Comparison of ENCODE assay signal across 7 mouse cellular contexts in the genomic region with DNA sequence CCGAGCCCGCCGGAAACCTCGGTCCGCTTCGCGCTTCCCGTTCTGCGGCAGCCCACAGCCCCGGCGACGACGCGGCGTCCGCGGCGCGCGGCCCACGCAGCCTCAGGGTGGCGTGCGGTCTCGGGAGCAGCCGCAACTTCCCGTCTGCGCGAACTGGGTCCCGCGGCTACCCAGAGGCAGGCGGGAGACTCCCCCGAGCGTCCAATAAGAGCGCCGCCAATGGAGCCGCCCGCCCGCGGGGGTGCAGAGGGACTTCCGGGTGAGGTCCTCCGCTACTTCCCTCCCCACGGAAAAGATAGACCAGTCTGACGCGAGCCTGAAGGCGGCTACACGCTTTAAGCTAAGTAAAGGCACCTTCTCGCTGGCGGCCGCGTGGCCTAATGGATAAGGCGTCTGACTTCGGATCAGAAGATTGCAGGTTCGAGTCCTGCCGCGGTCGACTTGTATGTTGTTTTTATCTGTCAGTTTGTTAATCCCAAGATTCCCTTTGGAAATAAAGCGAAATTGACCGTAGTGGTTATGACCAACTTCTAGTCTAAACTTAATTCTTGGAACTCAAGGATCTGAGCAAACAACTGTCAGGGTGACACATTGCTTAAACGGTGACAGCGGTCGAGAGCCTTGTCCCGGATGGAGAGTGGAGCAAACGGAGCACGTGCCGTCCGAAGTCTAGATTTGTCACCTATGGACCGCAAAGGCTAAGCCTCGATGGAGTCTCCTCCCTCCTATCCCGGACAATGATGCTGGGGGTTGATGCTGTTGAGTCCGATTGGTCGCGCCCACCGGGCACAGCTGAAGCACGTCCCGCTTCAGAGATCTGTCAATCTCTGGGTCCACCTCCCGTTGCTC. TPM values are rescaled to one million over a fixed set of nuclear protein-coding genes. Genes with fewer than 3 reads are reported as not detected.
DNase-seq lines count a peak whose midpoint lies in the region; ATAC-seq lines count a peak whose summit lies in the region.

Polg (minus strand) TSS at position 310 of the 849 bp plus-strand sequence.

- no peaks in the 10 kb centered on the region for H3K27me3 ChIP-seq in intestine, embryonic 16.5 days (replicated peaks; ENCODE audit: control insufficient read depth, insufficient read depth, low read length)
- H3K27me3 ChIP-seq in midbrain, embryonic 11.5 days (ENCODE audit: control insufficient read depth, insufficient read depth, low read length), result peaks cover 12% of the 10 kb centered on the region; the same call in 1 of the 2 replicates

- no peaks in the 10 kb centered on the region for H3K9me3 ChIP-seq in intestine, embryonic 16.5 days (ENCODE audit: control insufficient read depth, low read length)
- no peaks in the 10 kb centered on the region for H3K9me3 ChIP-seq in midbrain, embryonic 11.5 days (ENCODE audit: control insufficient read depth, low read length)

- peak; percentile 98 for DNase-seq in adrenal gland, adult 8-10 months
- DNase-seq in embryo, embryonic 9.5 days (ENCODE audit: extremely low spot score), result peak; percentile 100
- DNase-seq in gastrocnemius, postnatal 4 days (ENCODE audit: low spot score in 2 of 2), result peak; percentile 97 to 99
- DNase-seq in left cerebral cortex, postnatal 36 days (ENCODE audit: low spot score in 2 of 2), result peak; percentile 100
- peak; percentile 100 for DNase-seq in midbrain, embryonic 11.5 days (ENCODE audit: low spot score, missing footprints)
- DNase-seq in skeletal muscle tissue, adult 2 months (ENCODE audit: low read depth, low spot score), result peak; percentile 99

- peaks cover 19% of the 10 kb centered on the region for H3K4me1 ChIP-seq in intestine, embryonic 16.5 days (ENCODE audit: control insufficient read depth, insufficient read depth, low read length)
- H3K4me1 ChIP-seq in midbrain, embryonic 11.5 days (ENCODE audit: control insufficient read depth, insufficient read depth, low read length), result peaks cover 20% of the 10 kb centered on the region

- H3K9ac ChIP-seq in intestine, embryonic 16.5 days (ENCODE audit: low read depth, low read length), result peak within 1 kb of the TSS; percentile 93
- peak within 1 kb of the TSS; percentile 85 for H3K9ac ChIP-seq in midbrain, embryonic 11.5 days (ENCODE audit: low read length)

- H3K27ac ChIP-seq in intestine, embryonic 16.5 days (ENCODE audit: low read length), result peak within 1 kb of the TSS; percentile 89
- peak within 1 kb of the TSS; percentile 35; the same call in 1 of the 2 replicates for H3K27ac ChIP-seq in midbrain, embryonic 11.5 days (ENCODE audit: low read depth, low read length)

- H3K4me3 ChIP-seq in intestine, embryonic 16.5 days (ENCODE audit: low read length), result peak within 1 kb of the TSS; percentile 92
- peak within 1 kb of the TSS; percentile 92 for H3K4me3 ChIP-seq in midbrain, embryonic 11.5 days (ENCODE audit: low read depth, low read length)

- H3K36me3 ChIP-seq in intestine, embryonic 16.5 days (ENCODE audit: control insufficient read depth, insufficient read depth, low read length), result peaks cover 4% of the 10 kb centered on the region; the same call in 1 of the 2 replicates
- H3K36me3 ChIP-seq in midbrain, embryonic 11.5 days (ENCODE audit: control insufficient read depth, insufficient read depth, low read length), result peaks cover 3% of the 10 kb centered on the region; the same call in 1 of the 2 replicates

- ATAC-seq in intestine, embryonic 16.5 days, result peak; percentile 96
- peak; percentile 95 for ATAC-seq in midbrain, embryonic 11.5 days (ENCODE audit: low FRiP score)

- H3K4me2 ChIP-seq in intestine, embryonic 16.5 days (ENCODE audit: low read depth, low read length), result peak within 1 kb of the TSS; percentile 95
- H3K4me2 ChIP-seq in midbrain, embryonic 11.5 days, result peak within 1 kb of the TSS; percentile 83

- WGBS in intestine, embryonic 16.5 days, result under 1% methylated on average over 70 of the region's 76 CpGs
- under 1% methylated on average over 71 of the region's 76 CpGs for WGBS in midbrain, embryonic 11.5 days

- intact Hi-C loops in left cerebral cortex, postnatal 36 days (cut with DNase I), result loop anchor here (5.0 to 10.0 kb wide), 3 partner anchors 74 to 221 kb away; partner anchors contain the start of gene Fanci

RNA-seq across cellular contexts. Expression of gene Polg, which starts in this region (rescaled TPM):
- total RNA-seq in adrenal gland, adult 8-10 months (2022), result 10 to 100 TPM; 73.6 to 86.6 (median 84.0) TPM
- 10 to 100 TPM; 50.5 to 54.1 TPM for total RNA-seq in gastrocnemius, postnatal 4 days (2021)
- 39.1 and 42.8 TPM in 2 replicates for polyA plus RNA-seq in intestine, embryonic 16.5 days (2015; fragmentation: Nextera tagmentation; extraction: Ambion mirVana)
- total RNA-seq in left cerebral cortex, postnatal 36 days (2021), result 10 to 100 TPM; 77.8 to 97.5 TPM
- 24.0 and 26.7 TPM in 2 replicates for polyA plus RNA-seq in midbrain, embryonic 11.5 days (2014; fragmentation: Nextera tagmentation; extraction: Ambion mirVana)

Comparison
In these comparisons a context has a peak if more than half of its experiments do, and no peak if none do; other contexts are left out.
1. Peak in every context shown above with its lines: DNase-seq, ATAC-seq, H3K4me3 ChIP-seq and H3K27ac ChIP-seq.